Mouse (Mus musculus): ENCODE measurements at regions not wholly inside any gene's neighbourhood (a gene's known extent, or its start where the extent isn't known, plus 50 kb on each side); places are given as distances from the start of the nearest gene placed in this dataset.
"Not testable (repeated sequence)": the region's sequence is repeated elsewhere in the genome, so short reads cannot be mapped to it uniquely, and the experiment has no call there.

- TF ChIP-seq GATA1 (IDR thresholded peaks at IDR 0.05; ENCODE audit: borderline replicate concordance, low read length); FLI1 (IDR thresholded peaks at IDR 0.05; ENCODE audit: low read length): not testable (repeated sequence)
These were observed 987.6 kb upstream of the Zfp386 start for GRCm38 (mm10) chr12:115059954-115060353.
